Mouse (Mus musculus) WW6 (cell line): ENCODE data around the gene Ppp1r13l.

Experiments
- DNase-seq: peaks from one replicate; pipeline ENCODE4 v3.0.0-alpha.2; 2013; ENCODE audit warnings: low read depth, low spot score

The Ppp1r13l gene

DNA sequence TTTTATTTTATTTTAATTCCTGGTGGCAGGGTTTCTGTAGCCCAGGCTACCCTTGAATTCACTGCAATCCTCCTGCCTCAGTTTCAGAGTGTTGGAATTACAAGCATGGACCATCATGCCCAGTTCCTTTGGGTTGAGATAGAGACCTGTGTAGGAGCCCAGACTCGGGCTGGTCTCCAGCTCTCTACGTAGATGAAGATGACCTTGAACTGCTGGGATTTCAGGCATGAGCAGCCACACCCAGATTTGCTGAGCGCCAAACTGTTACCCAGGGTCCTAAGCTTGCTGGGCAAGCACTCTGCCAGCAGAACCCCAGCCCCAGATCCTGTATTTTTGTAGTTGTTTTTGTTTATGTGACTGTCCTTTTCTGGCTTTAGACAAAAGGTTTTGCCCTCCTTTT, 54.0 kb downstream of the Ppp1r13l start:
- no peak for DNase-seq

DNA sequence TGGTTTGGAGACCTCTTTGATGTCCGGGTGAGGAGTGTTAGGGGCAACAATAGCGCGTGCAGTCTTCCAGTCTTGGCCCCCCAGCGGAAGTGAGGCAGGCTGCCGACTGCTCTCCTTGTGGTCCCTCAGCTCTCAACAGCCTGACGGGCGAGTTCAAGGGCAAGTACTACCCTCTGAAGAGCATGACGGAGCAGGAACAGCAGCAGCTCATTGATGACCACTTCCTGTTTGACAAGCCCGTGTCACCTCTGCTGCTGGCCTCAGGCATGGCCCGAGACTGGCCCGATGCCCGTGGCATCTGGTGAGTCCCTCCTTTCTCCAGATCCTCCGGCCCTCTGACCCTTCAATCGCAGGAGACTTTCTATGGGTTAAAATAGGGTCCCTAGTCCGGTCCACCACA, 57.0 kb downstream of the Ppp1r13l start:
- no peak for DNase-seq

DNA sequence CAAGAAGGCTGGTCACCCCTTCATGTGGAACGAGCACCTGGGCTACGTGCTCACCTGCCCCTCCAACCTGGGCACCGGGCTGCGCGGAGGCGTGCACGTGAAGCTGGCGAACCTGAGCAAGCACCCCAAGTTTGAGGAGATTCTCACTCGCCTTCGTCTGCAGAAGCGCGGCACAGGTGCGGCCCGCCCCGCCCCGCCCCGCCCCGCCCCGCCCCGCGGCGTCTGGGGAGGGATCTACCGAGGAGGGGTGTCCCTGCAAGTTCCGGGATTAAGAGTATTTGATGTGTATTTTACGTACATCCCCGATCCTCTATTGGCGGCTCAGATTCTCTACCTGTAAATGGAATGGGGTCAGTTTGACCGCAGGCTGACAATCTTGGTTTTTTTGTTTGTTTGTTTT, 60.6 kb downstream of the Ppp1r13l start:
- no peak for DNase-seq

DNA sequence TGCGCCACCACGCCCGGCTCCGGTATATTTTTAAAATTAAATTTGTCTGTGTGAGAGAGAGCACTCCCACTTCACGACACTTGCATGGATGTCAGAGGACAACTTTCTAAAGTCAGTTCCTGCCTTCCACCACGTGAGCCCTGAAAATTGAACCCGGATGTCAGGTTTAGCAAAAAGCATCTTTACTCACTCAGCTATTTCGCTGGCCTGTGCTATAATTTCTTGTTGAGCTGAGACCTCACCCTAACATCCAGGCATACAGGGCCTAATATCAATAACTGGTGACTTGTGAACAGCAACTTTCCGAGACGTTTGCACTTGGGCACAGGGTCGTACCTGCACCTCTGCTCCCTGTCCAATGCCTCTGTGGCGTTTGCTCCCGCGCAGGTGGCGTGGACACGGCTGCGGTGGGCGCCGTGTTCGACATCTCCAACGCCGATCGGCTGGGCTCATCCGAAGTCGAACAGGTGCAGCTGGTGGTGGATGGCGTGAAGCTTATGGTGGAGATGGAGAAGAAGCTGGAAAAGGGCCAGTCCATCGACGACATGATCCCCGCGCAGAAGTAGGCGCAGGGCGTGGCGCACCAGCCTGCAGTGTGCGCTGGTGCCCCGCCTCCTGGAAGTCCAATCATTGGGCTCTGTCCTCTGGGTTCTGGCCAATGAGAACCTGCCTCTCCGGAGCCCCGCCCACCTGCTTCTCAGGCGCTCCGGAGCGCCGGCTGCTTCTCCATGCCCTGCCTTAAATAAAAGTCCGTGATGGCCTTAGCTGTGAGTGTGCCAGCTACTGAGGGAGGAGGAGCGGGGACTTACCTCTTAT, 61.5 kb downstream of the Ppp1r13l start:
- DNase-seq: peak; percentile 74

DNA sequence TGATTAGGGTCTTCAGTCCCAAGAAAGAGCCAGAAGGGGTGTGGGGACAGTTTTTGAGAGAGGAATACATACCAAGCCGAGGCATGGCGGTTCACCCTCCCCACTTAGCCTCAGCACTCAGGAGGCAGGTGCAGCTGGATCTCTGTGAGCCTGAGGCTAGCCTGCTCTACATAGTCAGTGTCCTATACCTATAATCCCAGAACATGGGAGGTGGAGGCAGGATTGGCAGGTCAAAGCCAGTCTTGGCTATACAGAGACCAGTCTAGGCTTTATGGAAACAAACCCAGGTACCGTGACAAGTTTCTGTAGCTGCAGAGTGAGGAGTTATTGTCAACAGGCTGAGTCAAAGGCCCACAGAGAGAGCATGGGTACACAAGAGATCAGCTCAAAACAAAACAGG, 63.5 kb downstream of the Ppp1r13l start:
- DNase-seq: no peak

DNA sequence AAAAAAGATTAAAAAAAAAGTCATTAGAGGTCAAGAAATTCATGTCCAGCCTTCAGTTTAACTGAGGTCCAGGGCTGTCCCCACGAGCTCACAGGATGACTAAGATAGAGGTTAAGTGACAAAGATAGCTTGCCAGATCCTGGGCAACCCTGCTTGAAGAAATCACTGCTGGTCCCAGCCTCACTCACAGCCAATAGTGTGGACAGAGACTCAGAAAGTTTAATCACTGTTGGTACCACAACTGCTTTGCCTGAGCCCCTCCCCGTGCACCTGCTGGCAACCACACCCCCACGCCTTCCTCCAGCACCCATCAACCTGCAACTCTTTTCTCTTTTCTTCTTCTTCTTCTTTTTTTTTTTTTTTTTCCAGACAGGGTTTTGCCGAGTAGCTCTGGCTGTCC, 64.5 kb downstream of the Ppp1r13l start:
- DNase-seq: no peak

DNA sequence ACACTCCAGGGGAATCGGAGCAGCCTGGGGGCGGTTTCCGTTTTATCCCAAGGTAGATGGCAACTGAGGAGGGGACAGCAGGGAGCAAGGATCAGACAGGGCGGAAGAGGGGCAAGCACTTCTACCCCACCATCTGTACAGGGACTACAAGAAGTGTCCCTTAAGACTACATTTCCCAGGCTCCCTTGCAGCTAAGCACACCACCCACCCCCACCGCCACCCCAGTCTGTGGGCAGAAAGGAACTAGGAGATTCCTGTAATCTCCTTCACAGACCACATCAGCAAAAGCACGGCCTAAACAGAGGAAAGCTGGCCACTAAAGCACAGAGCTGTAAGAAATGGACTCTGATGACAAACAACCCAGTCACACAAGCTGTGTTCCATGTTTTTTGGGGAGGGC, 66.8 kb downstream of the Ppp1r13l start:
- no peak for DNase-seq

DNA sequence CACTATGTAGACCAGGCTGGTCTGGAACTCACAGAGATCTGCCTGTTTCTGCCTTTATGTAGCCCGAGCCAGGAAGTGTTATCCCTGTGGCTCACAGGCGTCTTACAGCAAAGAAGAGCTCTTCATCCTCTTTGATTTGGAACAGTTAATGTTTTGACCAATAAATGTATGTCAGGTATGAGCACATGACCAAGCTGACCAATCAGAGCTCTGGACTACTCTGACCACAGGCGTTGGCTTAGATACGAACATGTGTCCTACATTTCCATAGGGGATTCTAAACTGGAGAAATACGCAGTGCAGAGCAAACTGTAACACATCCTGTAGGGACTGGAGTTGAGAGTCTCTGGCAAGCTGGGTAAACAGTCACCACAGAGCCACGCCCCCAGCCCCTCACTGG, 67.3 kb downstream of the Ppp1r13l start:
- no peak for DNase-seq
